Mouse (Mus musculus) liver, embryonic 14.5 days (tissue): ENCODE measurements at regions not wholly inside any gene's neighbourhood (a gene's known extent, or its start where the extent isn't known, plus 50 kb on each side); places are given as distances from the start of the nearest gene placed in this dataset.

ENCODE experiments used
- CTCF ChIP-seq: IDR thresholded peaks from 2 replicates; pipeline ENCODE4 v1.5.1; 2016; ENCODE audit warnings: antibody characterized with exemption, low read depth, control low read depth
- EP300 ChIP-seq: IDR thresholded peaks from 2 replicates; pipeline ENCODE4 v1.6.1; 2016; ENCODE audit warnings: antibody characterized with exemption, low read depth

DNA sequence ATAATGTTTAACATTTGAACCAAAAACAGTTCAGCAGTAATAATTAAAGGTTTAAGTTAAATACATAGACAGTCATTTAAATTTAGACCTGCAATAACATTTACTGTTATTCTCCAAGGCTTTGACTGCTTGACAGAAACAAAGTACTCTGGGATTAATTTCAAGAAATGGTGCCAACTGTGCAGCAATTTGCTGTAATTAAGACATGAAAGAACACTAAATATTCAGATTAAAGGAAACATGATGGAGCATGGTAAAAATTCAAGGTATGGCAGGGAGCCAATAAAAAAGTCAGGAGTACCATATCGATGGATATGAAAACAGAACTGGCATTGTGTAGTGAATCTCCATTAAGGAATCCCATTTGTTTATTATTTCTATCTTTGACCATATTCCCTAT, 352.3 kb downstream of the Gm8797 start:
- no peak for TF ChIP-seq CTCF
- TF ChIP-seq EP300 = no peak
